Mouse (Mus musculus): Measurements from ENCODE around the gene Npas3.

DNA sequence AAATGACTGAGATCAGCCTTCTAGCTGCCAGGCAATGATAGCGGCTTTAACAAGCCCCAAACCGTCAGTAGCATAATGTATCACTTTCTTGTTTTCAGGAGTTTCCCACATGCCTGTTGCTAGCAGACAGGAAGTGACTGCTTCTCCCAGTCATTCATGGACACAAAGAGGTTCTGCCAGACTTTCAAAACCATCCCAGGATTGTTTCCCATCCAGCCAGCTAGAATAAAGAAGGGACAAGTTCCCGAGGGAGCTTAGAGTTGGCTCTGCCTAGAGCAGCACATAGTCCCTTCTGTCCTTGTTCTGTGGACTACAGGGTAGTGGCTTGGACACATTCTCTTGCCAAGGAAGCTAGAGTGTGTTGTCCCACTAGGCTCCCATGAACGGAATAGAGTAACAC, 157.4 kb downstream of the Npas3 start:
- TF ChIP-seq EP300 (optimal IDR thresholded peaks at IDR 0.05) (no peak), CTCF (IDR thresholded peaks at IDR 0.05; ENCODE audit: low read depth) (no peak)

Data from stomach, postnatal 0 days (tissue).